Mouse (Mus musculus): Measurements from ENCODE around the gene Gpr180.

Gene Gpr180

GRCm38 (mm10) chr14:118152294-118152651, 15.3 kb downstream of the Gpr180 start:
- DNase-seq (ENCODE audit: low read depth, low spot score): no peak

- peak; percentile 37 for DNase-seq (ENCODE audit: low read depth, low spot score)
Measured at GRCm38 (mm10) chr14:118156056-118156455, 19.1 kb downstream of the Gpr180 start.

GRCm38 (mm10) chr14:118156740-118157139, 19.8 kb downstream of the Gpr180 start:
- DNase-seq (ENCODE audit: low read depth, low spot score): no peak

- peak; percentile 47 for DNase-seq (ENCODE audit: low read depth, low spot score)
Measured at GRCm38 (mm10) chr14:118157146-118157545, 20.2 kb downstream of the Gpr180 start.

GRCm38 (mm10) chr14:118161751-118162150, 24.8 kb downstream of the Gpr180 start:
- DNase-seq (ENCODE audit: low read depth, low spot score): no peak

- no peak for DNase-seq (ENCODE audit: low read depth, low spot score)
Measured at GRCm38 (mm10) chr14:118162640-118163039, 25.7 kb downstream of the Gpr180 start.

GRCm38 (mm10) chr14:118168776-118169175, 31.8 kb downstream of the Gpr180 start:
- DNase-seq (ENCODE audit: low read depth, low spot score): peak; percentile 62

- DNase-seq (ENCODE audit: low read depth, low spot score): no peak
Measured at GRCm38 (mm10) chr14:118173590-118174203, 36.7 kb downstream of the Gpr180 start.

- peak; percentile 79 for DNase-seq (ENCODE audit: low read depth, low spot score)
Measured at GRCm38 (mm10) chr14:118175071-118175693, 38.2 kb downstream of the Gpr180 start.

- no peak for DNase-seq (ENCODE audit: low read depth, low spot score)
Measured at GRCm38 (mm10) chr14:118175694-118176085, 38.7 kb downstream of the Gpr180 start.

- DNase-seq (ENCODE audit: low read depth, low spot score): no peak
Measured at GRCm38 (mm10) chr14:118179251-118179650, 42.3 kb downstream of the Gpr180 start.

GRCm38 (mm10) chr14:118179701-118180100, 42.7 kb downstream of the Gpr180 start:
- no peak for DNase-seq (ENCODE audit: low read depth, low spot score)

GRCm38 (mm10) chr14:118180117-118180557, 43.2 kb downstream of the Gpr180 start:
- DNase-seq (ENCODE audit: low read depth, low spot score): peak; percentile 74

GRCm38 (mm10) chr14:118180711-118181177, 43.8 kb downstream of the Gpr180 start:
- no peak for DNase-seq (ENCODE audit: low read depth, low spot score)

- DNase-seq (ENCODE audit: low read depth, low spot score): no peak
Measured at GRCm38 (mm10) chr14:118191442-118191841, 54.5 kb downstream of the Gpr180 start.

GRCm38 (mm10) chr14:118193001-118193628, 56.2 kb downstream of the Gpr180 start:
- DNase-seq (ENCODE audit: low read depth, low spot score): peak; percentile 12

GRCm38 (mm10) chr14:118193663-118194062, 56.7 kb downstream of the Gpr180 start:
- DNase-seq (ENCODE audit: low read depth, low spot score): no peak

- DNase-seq (ENCODE audit: low read depth, low spot score): no peak
Measured at GRCm38 (mm10) chr14:118194219-118194914, 57.4 kb downstream of the Gpr180 start.

GRCm38 (mm10) chr14:118197063-118197462, 60.1 kb downstream of the Gpr180 start:
- no peak for DNase-seq (ENCODE audit: low read depth, low spot score)

- DNase-seq (ENCODE audit: low read depth, low spot score): no peak
Measured at GRCm38 (mm10) chr14:118200731-118201130, 63.8 kb downstream of the Gpr180 start.

- peak; percentile 55 for DNase-seq (ENCODE audit: low read depth, low spot score)
Measured at GRCm38 (mm10) chr14:118202006-118202405, 65.0 kb downstream of the Gpr180 start.

GRCm38 (mm10) chr14:118203031-118203430, 66.1 kb downstream of the Gpr180 start:
- DNase-seq (ENCODE audit: low read depth, low spot score): peak; percentile 71
